Mouse (Mus musculus) midbrain, embryonic 11.5 days (tissue): ENCODE measurements around the gene Tjp2. TPM values are rescaled to one million over a fixed set of nuclear protein-coding genes. Genes with fewer than 3 reads are reported as not detected.

ENCODE experiments used
- ATAC-seq: fragments of 200-750 bp; cut with Nextera tagmentation; 2 replicates; pipeline ENCODE4 v1.8.0; 2017; ENCODE audit warnings: moderate TSS enrichment, moderate library complexity; ENCODE audit not compliant: low FRiP score
- DNase-seq: peaks from one replicate; pipeline ENCODE4 v3.0.0; 2015; ENCODE audit warnings: low spot score; ENCODE audit errors: missing footprints
- H3K27ac ChIP-seq: fragments of 300-500 bp; sonication (generic); 2 replicates; pipeline ENCODE4 v1.5.1; 2014; ENCODE audit warnings: low read depth, low read length
- H3K27me3 ChIP-seq: fragments of 300-500 bp; sonication (generic); 2 replicates; pipeline ENCODE4 v1.6.1; 2014; ENCODE audit warnings: mild to moderate bottlenecking, low read length, moderate library complexity, mixed read lengths; ENCODE audit not compliant: control insufficient read depth, insufficient read depth
- H3K36me3 ChIP-seq: fragments of 300-500 bp; sonication (generic); 2 replicates; pipeline ENCODE4 v1.6.1; 2014; ENCODE audit warnings: mild to moderate bottlenecking, low read length, moderate library complexity, mixed read lengths; ENCODE audit not compliant: control insufficient read depth, insufficient read depth
- H3K4me1 ChIP-seq: fragments of 300-500 bp; sonication (generic); 2 replicates; pipeline ENCODE4 v1.6.1; 2014; ENCODE audit warnings: low read length; ENCODE audit not compliant: control insufficient read depth, insufficient read depth
- H3K4me2 ChIP-seq: fragments of 300-500 bp; sonication (generic); 2 replicates; pipeline ENCODE4 v1.6.1; 2014; ENCODE audit warnings: mild to moderate bottlenecking, moderate library complexity
- H3K4me3 ChIP-seq: fragments of 300-500 bp; sonication (generic); 2 replicates; pipeline ENCODE4 v1.5.1; 2014; ENCODE audit warnings: low read depth, low read length
- H3K9ac ChIP-seq: fragments of 300-500 bp; sonication (generic); 2 replicates; pipeline ENCODE4 v1.6.1; 2014; ENCODE audit warnings: low read length
- H3K9me3 ChIP-seq: fragments of 300-500 bp; sonication (generic); 2 replicates; pipeline ENCODE4 v1.6.1; 2016; ENCODE audit warnings: low read length; ENCODE audit not compliant: control insufficient read depth
- WGBS: fragments of 180-500 bp; shearing (Covaris S2); extraction: QIAGEN DNeasy Blood & Tissue Kit; methylation state at CpG from one replicate; pipeline ENCODE4 v1.1.7; 2014; 5-methylcytosine and 5-hydroxymethylcytosine counted together
- polyA plus RNA-seq: library from polyadenylated mRNA; unstranded; fragments of >200 nt; fragmentation: Nextera tagmentation; extraction: Ambion mirVana; gene quantifications from 2 replicates; pipeline ENCODE4 v1.2.1, GENCODE M21; 2014

The Tjp2 gene
- polyA plus RNA-seq, 1 experiment from 2014 or later = 23.0 TPM

DNA sequence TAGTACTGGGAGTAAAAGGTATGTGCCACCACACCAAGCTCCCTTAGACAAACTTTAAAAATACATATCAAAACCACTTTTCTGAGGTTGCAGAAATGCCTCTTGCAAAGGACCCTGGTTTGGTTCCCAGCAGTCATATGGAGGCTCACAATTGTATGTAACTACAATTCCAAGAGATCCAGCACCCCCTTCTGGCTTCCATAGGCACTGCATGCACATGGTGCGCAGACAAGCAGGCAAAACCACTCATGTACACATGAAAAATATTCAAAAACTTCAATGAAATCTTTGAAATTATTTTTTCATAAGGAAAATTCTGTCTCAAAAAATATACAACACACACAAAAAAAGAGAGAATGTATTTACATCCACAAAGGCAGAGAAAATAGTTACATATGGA is 167.9 kb downstream of the Tjp2 start:
- peak; percentile 44 for DNase-seq
- Histone ChIP-seq H3K27ac (no peak overlapping the region), H3K4me2 (no peak overlapping the region), H3K36me3 (no peaks in the 10 kb centered on the region), H3K4me1 (no peaks in the 10 kb centered on the region), H3K4me3 (no peak overlapping the region), H3K27me3 (no peaks in the 10 kb centered on the region), H3K9me3 (no peaks in the 10 kb centered on the region), H3K9ac (no peak overlapping the region)
- 96% methylated on average over 1 of the region's 1 CpGs for WGBS
- ATAC-seq = no peak

DNA sequence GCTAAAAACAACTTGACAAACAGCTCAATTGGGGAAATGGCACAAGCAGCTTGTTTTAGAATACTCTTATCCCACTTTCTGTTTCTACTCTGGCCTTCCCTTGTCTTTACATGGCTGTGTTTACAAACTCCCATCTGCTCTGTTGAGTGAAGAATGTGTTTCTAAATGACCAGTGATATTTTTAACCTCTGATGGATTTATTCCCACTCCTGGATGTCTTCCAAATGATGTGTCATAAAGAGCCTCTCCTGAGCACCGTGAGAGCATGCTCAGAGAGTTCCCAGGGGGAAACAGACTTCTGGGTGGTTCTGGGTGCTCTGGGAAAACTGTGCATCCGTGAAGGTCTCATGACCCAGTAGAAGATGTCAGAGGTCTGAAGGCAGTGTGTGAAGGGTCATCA is 169.9 kb downstream of the Tjp2 start:
- ATAC-seq (no peak), DNase-seq (peak; percentile 37)
- Histone ChIP-seq H3K36me3 (no peaks in the 10 kb centered on the region), H3K27ac (no peak overlapping the region), H3K4me3 (no peak overlapping the region), H3K27me3 (no peaks in the 10 kb centered on the region), H3K9me3 (no peaks in the 10 kb centered on the region), H3K9ac (no peak overlapping the region), H3K4me2 (no peak overlapping the region), H3K4me1 (no peaks in the 10 kb centered on the region)
- WGBS = 74% methylated on average over 2 of the region's 2 CpGs

DNA sequence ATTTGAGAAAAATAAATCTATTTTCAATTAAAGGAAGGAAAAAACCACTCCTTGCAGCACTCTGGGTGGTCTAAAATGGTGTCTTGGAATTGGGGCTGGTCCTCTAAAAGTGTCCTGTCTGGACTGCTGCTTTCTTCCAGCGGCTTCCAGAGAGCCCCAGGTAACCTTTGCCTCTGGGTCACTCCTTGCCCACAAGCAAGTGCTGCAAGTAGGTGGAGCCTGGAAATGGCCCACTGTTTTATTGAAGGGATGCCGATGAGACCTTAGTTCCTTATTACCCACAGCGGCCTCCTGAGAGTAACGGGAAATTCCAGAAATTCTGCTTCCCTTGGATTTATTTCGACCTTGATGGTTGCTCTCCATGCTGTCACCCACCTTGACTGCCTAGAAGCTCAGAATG is 170.6 kb downstream of the Tjp2 start:
- Histone ChIP-seq H3K9ac (no peak overlapping the region), H3K27me3 (no peaks in the 10 kb centered on the region), H3K9me3 (no peaks in the 10 kb centered on the region), H3K27ac (no peak overlapping the region), H3K36me3 (no peaks in the 10 kb centered on the region), H3K4me1 (no peaks in the 10 kb centered on the region), H3K4me3 (no peak overlapping the region), H3K4me2 (no peak overlapping the region)
- DNase-seq = peak; percentile 21
- no peak for ATAC-seq
- WGBS = 83% methylated on average over 5 of the region's 5 CpGs

DNA sequence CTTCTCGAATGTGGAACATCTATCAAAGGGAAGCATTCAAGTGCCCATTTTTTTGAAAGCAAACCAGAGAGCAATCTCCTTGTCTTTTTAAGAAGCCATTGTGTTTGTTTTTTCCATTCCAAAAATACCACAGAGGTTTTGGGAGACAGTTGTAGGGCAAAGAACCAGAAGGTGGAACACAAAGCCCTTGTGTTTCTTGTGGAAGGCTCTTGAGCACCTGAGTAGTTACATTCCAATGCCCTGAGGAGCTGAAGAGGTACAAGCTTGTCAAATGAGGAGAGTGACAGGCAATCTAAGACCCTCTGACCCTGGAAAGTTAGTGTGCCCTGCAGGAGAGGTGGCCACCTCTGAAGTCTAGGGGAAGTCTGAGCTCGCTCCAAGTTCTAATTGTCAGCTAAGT is 174.3 kb downstream of the Tjp2 start:
- no peak for ATAC-seq
- no peaks in the 10 kb centered on the region for H3K36me3 ChIP-seq

DNA sequence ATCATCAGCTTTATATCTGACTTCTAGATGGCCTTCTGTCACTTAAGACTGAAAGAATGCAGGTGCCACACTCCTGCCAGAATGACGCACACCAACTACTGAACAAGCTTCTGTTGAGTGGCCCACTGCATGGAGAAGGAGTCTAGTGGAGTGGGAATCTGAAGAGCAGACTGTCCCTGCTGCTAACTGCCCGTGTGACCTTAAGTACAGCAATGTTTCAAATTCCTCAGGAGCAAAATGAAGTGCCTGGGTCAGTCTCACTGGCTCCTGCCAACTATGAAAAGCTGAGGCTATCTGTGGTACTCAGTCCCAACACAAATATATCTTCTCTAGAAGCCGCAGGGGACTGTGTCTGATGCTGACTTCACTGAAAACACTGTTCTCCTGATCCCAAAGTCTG is 175.5 kb downstream of the Tjp2 start:
- DNase-seq = peak; percentile 21
- no peak overlapping the region for H3K4me2 ChIP-seq
- H3K27me3 ChIP-seq = no peaks in the 10 kb centered on the region
- no peak overlapping the region for H3K4me3 ChIP-seq
- no peaks in the 10 kb centered on the region for H3K9me3 ChIP-seq
- no peaks in the 10 kb centered on the region for H3K4me1 ChIP-seq
- no peak for ATAC-seq
- no peaks in the 10 kb centered on the region for H3K36me3 ChIP-seq
- H3K9ac ChIP-seq = no peak overlapping the region
- H3K27ac ChIP-seq = no peak overlapping the region
- WGBS = 84% methylated on average over 3 of the region's 3 CpGs

More for the DNA sequence above, 174.3 kb downstream of the Tjp2 start:
- no peak for DNase-seq
- H3K27me3 ChIP-seq = no peaks in the 10 kb centered on the region
- H3K9me3 ChIP-seq = no peaks in the 10 kb centered on the region
- no peak overlapping the region for H3K4me3 ChIP-seq
- WGBS = 75% methylated on average over 2 of the region's 2 CpGs
- no peaks in the 10 kb centered on the region for H3K4me1 ChIP-seq
- no peak overlapping the region for H3K4me2 ChIP-seq
- H3K27ac ChIP-seq = no peak overlapping the region
- H3K9ac ChIP-seq = no peak overlapping the region

DNA sequence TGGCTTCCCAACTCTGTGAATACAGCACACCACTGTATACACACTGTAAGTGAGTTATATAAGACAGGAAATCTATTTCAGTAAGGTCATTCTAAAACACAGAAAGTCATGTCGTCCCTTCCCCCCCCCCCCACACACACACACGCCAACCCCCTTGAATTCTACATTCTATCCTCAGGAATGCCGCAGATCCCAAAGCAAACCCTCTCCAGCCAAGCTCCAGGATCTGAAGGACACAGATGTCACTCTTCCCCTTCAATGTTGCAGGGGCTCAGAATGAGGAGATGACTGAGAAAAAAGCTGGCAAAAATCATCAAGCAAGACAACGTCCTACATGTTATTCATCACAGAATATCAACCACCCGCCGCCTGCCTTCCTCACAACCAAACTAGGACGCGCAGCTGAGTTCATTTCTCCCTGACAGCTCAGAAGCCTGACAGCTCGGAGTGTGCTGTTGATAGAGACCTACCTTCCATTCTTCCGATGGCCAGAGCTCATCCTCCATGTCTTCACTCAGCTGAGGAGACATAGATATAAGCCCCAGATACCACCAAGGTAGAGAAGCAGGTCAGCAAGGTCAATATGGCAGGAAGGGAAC is 178.3 kb downstream of the Tjp2 start:
- WGBS = 93% methylated on average over 10 of the region's 10 CpGs
- no peaks in the 10 kb centered on the region for H3K27me3 ChIP-seq
- DNase-seq = peak; percentile 31
- no peak overlapping the region for H3K4me3 ChIP-seq
- H3K9ac ChIP-seq = no peak overlapping the region
- no peaks in the 10 kb centered on the region for H3K36me3 ChIP-seq
- no peaks in the 10 kb centered on the region for H3K9me3 ChIP-seq
- no peaks in the 10 kb centered on the region for H3K4me1 ChIP-seq
- H3K4me2 ChIP-seq = no peak overlapping the region
- ATAC-seq = no peak
- no peak overlapping the region for H3K27ac ChIP-seq

Other genes with a start within 250 kb of the Tjp2 start
- 2.6 and 2.8 TPM in 2 replicates for gene Fam189a2, start 194.0 kb downstream of the Tjp2 start, polyA plus RNA-seq
- 46.8 and 47.6 TPM in 2 replicates for gene Fxn, start 55.6 kb upstream of the Tjp2 start, polyA plus RNA-seq